Mouse (Mus musculus) myocyte (in vitro differentiated cells): ENCODE data around the gene Atf6b.

Experiments used
- E2F4 ChIP-seq: IDR thresholded peaks from one replicate; pipeline ENCODE4 v1.6.1; 2011; ENCODE audit warnings: mild to moderate bottlenecking, control low read depth, moderate library complexity; ENCODE audit not compliant: insufficient read depth
- POLR2A ChIP-seq: IDR thresholded peaks from one replicate; pipeline ENCODE4 v1.6.1; 2011; ENCODE audit warnings: low read depth, mild to moderate bottlenecking, control low read depth, moderate library complexity; ENCODE audit not compliant: insufficient read length

GRCm38 (mm10) chr17:34655581-34655991 is 8.6 kb downstream of the Atf6b start:
- no peak for TF ChIP-seq POLR2A
- TF ChIP-seq E2F4: no peak
